Mouse (Mus musculus): ENCODE results near the gene Ptk7. TPM values are rescaled to one million over a fixed set of nuclear protein-coding genes. Genes with fewer than 3 reads are reported as not detected.

Gene Ptk7
- polyA plus RNA-seq, 1 experiment = 6.6 TPM

DNA sequence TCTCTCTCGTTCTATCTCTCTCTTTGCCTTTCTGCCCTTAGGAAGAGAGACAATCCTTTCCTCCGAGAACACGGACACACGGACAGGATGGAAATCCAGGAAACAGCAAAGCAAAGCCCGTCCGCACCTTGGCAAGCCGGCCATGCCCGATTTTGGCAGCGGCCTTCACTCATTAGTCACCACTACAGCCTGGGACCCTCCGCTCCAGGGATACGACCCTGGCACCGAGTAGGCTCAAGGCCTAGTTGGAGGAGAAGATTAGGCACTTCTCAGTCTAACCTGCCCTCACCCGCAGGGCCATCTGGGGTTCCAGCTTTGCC is 873 bp downstream of the Ptk7 start:
- no peaks in the 10 kb centered on the region for H3K27me3 ChIP-seq (ENCODE audit: control insufficient read depth, insufficient read depth, low read length)
- peaks cover 25% of the 10 kb centered on the region for H3K36me3 ChIP-seq (ENCODE audit: control insufficient read depth, insufficient read depth, low read length)
- H3K27ac ChIP-seq (ENCODE audit: insufficient read depth, low read depth, low read length) = no peak overlapping the region
- peak overlapping the region; percentile 77 for H3K4me3 ChIP-seq (ENCODE audit: low read depth, low read length)
- TF ChIP-seq CTCF (IDR thresholded peaks at IDR 0.05; ENCODE audit: extremely low read depth, insufficient read length, insufficient replicate concordance, low read depth, low read length) = no peak
- no peak for TF ChIP-seq POLR2A (IDR thresholded peaks at IDR 0.05; ENCODE audit: low read depth, low read length)
- under 1% methylated on average over 13 of the region's 13 CpGs for WGBS
- H3K4me1 ChIP-seq (ENCODE audit: control insufficient read depth, insufficient read depth, insufficient read length, low read length) = peaks cover 5% of the 10 kb centered on the region

DNA sequence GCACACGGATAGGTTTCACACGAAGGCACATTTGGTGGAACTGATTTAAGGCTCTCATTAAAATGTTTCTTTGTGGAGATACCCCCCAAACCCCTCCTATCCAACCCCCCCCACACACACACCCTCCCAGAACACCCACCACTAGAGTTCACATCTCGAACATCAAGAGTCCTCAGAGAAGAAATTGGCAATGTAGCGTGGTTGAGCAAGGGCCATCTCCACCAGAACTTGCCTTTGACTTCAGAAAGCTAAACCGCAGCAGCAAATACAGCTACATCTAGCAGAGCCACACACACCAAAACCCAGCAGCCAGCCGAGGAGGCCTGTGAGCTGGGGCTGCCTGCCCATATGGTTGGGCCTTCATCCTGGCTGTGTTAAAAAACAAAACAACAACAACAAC is 1.9 kb downstream of the Ptk7 start:
- Histone ChIP-seq H3K36me3 (ENCODE audit: control insufficient read depth, insufficient read depth, low read length) (peaks cover 16% of the 10 kb centered on the region), H3K27me3 (ENCODE audit: control insufficient read depth, insufficient read depth, low read length) (no peaks in the 10 kb centered on the region), H3K27ac (ENCODE audit: insufficient read depth, low read depth, low read length) (no peak overlapping the region), H3K4me3 (ENCODE audit: low read depth, low read length) (no peak overlapping the region), H3K4me1 (ENCODE audit: control insufficient read depth, insufficient read depth, insufficient read length, low read length) (peaks cover 5% of the 10 kb centered on the region)
- TF ChIP-seq CTCF (IDR thresholded peaks at IDR 0.05; ENCODE audit: extremely low read depth, insufficient read length, insufficient replicate concordance, low read depth, low read length) = no peak
- no peak for TF ChIP-seq POLR2A (IDR thresholded peaks at IDR 0.05; ENCODE audit: low read depth, low read length)
- 81% methylated on average over 6 of the region's 6 CpGs for WGBS

DNA sequence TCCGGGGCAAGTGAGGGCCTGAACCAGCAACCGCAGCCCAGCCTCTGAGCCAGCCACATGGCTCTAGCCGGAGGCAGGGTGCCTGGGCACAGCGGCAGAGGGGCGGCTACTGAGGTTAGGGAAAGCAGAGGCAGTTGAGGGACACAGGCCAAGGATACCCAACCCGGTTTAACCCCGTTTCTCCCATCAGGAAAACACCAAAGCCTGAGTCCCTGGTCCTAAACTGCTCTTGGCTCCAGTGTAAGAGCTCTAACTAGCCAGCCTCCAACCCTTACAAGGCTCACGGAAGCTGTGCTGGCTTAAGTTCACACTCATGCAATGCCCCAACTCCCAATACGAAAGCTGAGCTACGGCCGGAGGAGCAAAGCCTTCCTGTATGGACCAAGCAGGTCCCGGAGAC is 4.7 kb downstream of the Ptk7 start:
- H3K36me3 ChIP-seq (ENCODE audit: control insufficient read depth, insufficient read depth, low read length) = no peaks in the 10 kb centered on the region
- H3K27ac ChIP-seq (ENCODE audit: insufficient read depth, low read depth, low read length) = no peak overlapping the region
- peaks cover 6% of the 10 kb centered on the region for H3K4me1 ChIP-seq (ENCODE audit: control insufficient read depth, insufficient read depth, insufficient read length, low read length)
- no peak overlapping the region for H3K4me3 ChIP-seq (ENCODE audit: low read depth, low read length)
- WGBS = 79% methylated on average over 12 of the region's 12 CpGs
- no peak for TF ChIP-seq POLR2A (IDR thresholded peaks at IDR 0.05; ENCODE audit: low read depth, low read length)
- no peak for TF ChIP-seq CTCF (IDR thresholded peaks at IDR 0.05; ENCODE audit: extremely low read depth, insufficient read length, insufficient replicate concordance, low read depth, low read length)
- H3K27me3 ChIP-seq (ENCODE audit: control insufficient read depth, insufficient read depth, low read length) = no peaks in the 10 kb centered on the region

DNA sequence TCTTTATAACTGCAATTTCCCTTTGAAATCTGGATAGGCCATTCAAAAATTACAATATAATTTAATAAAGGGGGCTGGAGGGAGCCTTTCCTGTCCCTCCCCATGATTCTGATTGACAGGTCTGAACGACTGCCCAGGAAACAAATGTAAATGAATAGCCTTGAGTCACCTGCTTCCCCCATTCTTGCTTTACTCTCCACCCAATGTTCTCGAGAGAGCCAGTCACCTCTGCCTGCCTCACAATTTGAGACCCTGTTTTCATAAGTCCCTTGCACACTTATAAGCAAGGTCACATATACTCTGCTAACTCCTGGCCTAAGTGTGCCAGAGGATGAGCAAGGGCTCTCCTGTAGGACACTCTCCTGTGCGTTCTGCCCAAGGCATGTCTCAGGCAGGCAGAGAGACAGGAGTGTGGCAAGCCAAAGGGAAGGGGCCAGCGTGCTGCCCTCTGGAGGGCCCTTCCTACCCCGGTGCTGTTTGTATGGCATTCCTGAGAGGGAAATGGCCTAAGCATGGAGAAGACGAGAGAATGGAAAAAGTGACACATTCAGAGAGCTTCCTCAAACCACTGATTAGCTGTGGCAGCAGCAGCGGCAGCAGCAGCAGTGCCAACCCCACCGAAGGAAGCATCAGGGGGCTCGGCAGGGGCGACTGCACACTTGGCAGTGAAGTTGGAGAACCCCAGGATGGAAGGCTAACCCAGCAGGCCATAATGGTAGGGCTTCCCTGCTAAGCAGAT is 5.3 kb downstream of the Ptk7 start:
- H3K4me3 ChIP-seq (ENCODE audit: low read depth, low read length) = no peak overlapping the region

DNA sequence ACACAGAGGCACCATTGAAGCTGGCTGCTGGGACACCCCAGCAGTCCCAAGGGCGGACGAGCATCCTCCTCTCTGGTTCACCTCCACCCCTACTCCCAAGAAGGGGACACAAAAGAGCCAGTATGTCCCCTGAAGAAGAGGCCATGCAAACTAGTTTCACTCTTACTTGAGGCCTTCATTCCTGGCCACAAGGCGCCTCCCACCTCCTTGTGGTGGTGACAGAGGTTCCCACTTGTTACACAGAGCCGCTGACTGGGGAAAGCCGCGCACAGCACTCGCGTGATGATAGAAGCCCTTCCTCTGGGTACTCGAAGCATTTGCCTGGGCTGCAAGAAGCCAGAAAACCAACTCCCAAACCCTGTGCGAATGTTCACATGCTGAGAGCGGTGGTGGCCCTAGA is 7.0 kb downstream of the Ptk7 start:
- no peak overlapping the region for H3K4me3 ChIP-seq (ENCODE audit: low read depth, low read length)
- TF ChIP-seq CTCF (IDR thresholded peaks at IDR 0.05; ENCODE audit: extremely low read depth, insufficient read length, insufficient replicate concordance, low read depth, low read length) = no peak
- no peak for TF ChIP-seq POLR2A (IDR thresholded peaks at IDR 0.05; ENCODE audit: low read depth, low read length)
- peaks cover 6% of the 10 kb centered on the region for H3K4me1 ChIP-seq (ENCODE audit: control insufficient read depth, insufficient read depth, insufficient read length, low read length)
- 78% methylated on average over 11 of the region's 11 CpGs for WGBS
- no peaks in the 10 kb centered on the region for H3K36me3 ChIP-seq (ENCODE audit: control insufficient read depth, insufficient read depth, low read length)
- H3K27me3 ChIP-seq (ENCODE audit: control insufficient read depth, insufficient read depth, low read length) = no peaks in the 10 kb centered on the region
- peak overlapping the region; percentile 23; the same call in 1 of the 2 replicates for H3K27ac ChIP-seq (ENCODE audit: insufficient read depth, low read depth, low read length)

More for the DNA sequence above, 5.3 kb downstream of the Ptk7 start:
- Histone ChIP-seq H3K4me1 (ENCODE audit: control insufficient read depth, insufficient read depth, insufficient read length, low read length) (peaks cover 6% of the 10 kb centered on the region), H3K36me3 (ENCODE audit: control insufficient read depth, insufficient read depth, low read length) (no peaks in the 10 kb centered on the region), H3K27me3 (ENCODE audit: control insufficient read depth, insufficient read depth, low read length) (no peaks in the 10 kb centered on the region), H3K27ac (ENCODE audit: insufficient read depth, low read depth, low read length) (no peak overlapping the region)
- no peak for TF ChIP-seq CTCF (IDR thresholded peaks at IDR 0.05; ENCODE audit: extremely low read depth, insufficient read length, insufficient replicate concordance, low read depth, low read length)
- no peak for TF ChIP-seq POLR2A (IDR thresholded peaks at IDR 0.05; ENCODE audit: low read depth, low read length)
- 46% methylated on average over 10 of the region's 10 CpGs for WGBS

DNA sequence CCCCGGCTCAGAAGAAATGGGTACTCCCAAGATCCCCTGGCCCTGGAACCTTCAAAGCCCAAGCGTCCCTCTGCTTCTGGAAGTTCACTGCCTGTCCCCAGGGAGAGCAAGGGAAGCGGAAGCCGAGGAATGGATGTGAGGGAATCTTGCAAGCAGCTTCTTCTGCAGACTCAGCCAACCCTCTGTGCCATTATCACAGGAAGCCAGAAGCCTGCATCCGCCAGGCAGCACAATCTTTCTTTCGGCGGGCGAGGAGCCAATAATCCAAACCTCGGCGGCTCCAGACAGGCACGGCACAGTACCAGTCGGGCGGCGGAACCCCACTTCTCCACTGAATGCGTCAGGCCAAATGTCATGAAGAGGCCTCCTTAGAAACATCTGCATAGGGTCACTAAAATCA is 8.0 kb downstream of the Ptk7 start:
- Histone ChIP-seq H3K27me3 (ENCODE audit: control insufficient read depth, insufficient read depth, low read length) (no peaks in the 10 kb centered on the region), H3K4me3 (ENCODE audit: low read depth, low read length) (no peak overlapping the region), H3K27ac (ENCODE audit: insufficient read depth, low read depth, low read length) (no peak overlapping the region), H3K4me1 (ENCODE audit: control insufficient read depth, insufficient read depth, insufficient read length, low read length) (peaks cover 6% of the 10 kb centered on the region), H3K36me3 (ENCODE audit: control insufficient read depth, insufficient read depth, low read length) (no peaks in the 10 kb centered on the region)
- TF ChIP-seq CTCF (IDR thresholded peaks at IDR 0.05; ENCODE audit: extremely low read depth, insufficient read length, insufficient replicate concordance, low read depth, low read length) = no peak
- TF ChIP-seq POLR2A (IDR thresholded peaks at IDR 0.05; ENCODE audit: low read depth, low read length) = no peak
- WGBS = 73% methylated on average over 15 of the region's 15 CpGs

DNA sequence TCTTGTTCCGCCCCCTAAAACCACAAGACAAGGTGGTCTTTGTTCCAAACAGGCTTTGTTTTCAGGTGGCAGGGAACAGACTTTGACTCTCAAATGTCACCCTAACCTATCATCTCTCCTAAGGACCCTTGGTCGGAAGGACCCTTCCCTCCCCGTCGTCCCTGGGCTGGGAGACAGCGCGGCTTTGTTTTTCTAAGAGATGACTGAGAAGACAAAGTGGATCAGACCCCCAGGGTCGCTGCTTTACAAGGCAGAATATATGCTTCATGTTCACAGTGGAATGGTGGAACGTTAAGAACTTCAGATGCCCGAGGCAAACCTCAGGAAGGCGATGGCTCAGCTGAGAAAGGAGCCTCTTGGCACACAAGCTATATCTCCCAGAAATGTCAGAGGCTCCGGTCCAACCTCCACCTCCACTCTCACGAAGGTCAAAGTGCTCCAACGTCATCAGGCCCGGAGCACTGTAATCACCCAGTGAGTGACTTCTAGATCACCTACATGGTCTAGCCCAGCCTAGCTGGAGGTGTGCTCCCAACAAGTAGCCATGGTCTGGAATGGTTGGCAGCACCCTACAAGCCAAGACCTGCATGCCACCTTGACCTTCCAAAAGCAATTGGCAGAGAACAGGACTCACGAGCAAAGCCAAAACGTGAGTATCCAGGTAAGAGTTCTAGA is 9.5 kb downstream of the Ptk7 start:
- no peak overlapping the region for H3K27ac ChIP-seq (ENCODE audit: insufficient read depth, low read depth, low read length)
- TF ChIP-seq POLR2A (IDR thresholded peaks at IDR 0.05; ENCODE audit: low read depth, low read length) = no peak
- TF ChIP-seq CTCF (IDR thresholded peaks at IDR 0.05; ENCODE audit: extremely low read depth, insufficient read length, insufficient replicate concordance, low read depth, low read length) = no peak
- no peaks in the 10 kb centered on the region for H3K36me3 ChIP-seq (ENCODE audit: control insufficient read depth, insufficient read depth, low read length)
- 61% methylated on average over 16 of the region's 16 CpGs for WGBS
- H3K4me1 ChIP-seq (ENCODE audit: control insufficient read depth, insufficient read depth, insufficient read length, low read length) = peaks cover 6% of the 10 kb centered on the region
- no peaks in the 10 kb centered on the region for H3K27me3 ChIP-seq (ENCODE audit: control insufficient read depth, insufficient read depth, low read length)
- H3K4me3 ChIP-seq (ENCODE audit: low read depth, low read length) = no peak overlapping the region

All from small intestine, adult 2 months (tissue).